Mouse (Mus musculus) embryonic fibroblast, embryonic 13.5 days (primary cell): ENCODE data around the gene Clca3a2. TPM values are rescaled to one million over a fixed set of nuclear protein-coding genes. Genes with fewer than 3 reads are reported as not detected.
"Not testable (repeated sequence)": the region's sequence is repeated elsewhere in the genome, so short reads cannot be mapped to it uniquely, and the experiment has no call there.

Source experiments
- H3K27ac ChIP-seq: 2 replicates; pipeline ENCODE4 v1.5.1; 2012; ENCODE audit warnings: low read length, control low read depth, inconsistent platforms; ENCODE audit not compliant: insufficient read depth
- H3K4me1 ChIP-seq: 2 replicates; pipeline ENCODE4 v1.6.1; 2011; ENCODE audit warnings: low read length; ENCODE audit not compliant: control insufficient read depth, insufficient read depth
- H3K4me3 ChIP-seq: 2 replicates; pipeline ENCODE4 v1.5.1; 2011; ENCODE audit warnings: mild to moderate bottlenecking, control low read depth, low read length; ENCODE audit not compliant: insufficient read depth
- CTCF ChIP-seq: IDR thresholded peaks from 2 replicates; pipeline ENCODE4 v1.5.1; 2011; ENCODE audit warnings: mild to moderate bottlenecking, control low read depth, low read length, moderate library complexity, borderline replicate concordance; ENCODE audit not compliant: insufficient read depth
- POLR2A ChIP-seq: IDR thresholded peaks from 2 replicates; pipeline ENCODE4 v1.6.1; 2011; ENCODE audit warnings: low read depth, mild to moderate bottlenecking, control low read depth, low read length, moderate library complexity
- polyA plus RNA-seq: library from polyadenylated mRNA; stranded (reverse); fragments of >200 nt; gene quantifications from 2 replicates; pipeline ENCODE4 v1.2.4, GENCODE M21; 2011; ENCODE audit warnings: low read depth; ENCODE audit not compliant: missing spikeins, insufficient read length

The Clca3a2 gene
- 0.42 TPM in 1 of 2 replicates, not detected in the other for polyA plus RNA-seq

- not testable (repeated sequence) for H3K4me3 ChIP-seq, H3K27ac ChIP-seq, H3K4me1 ChIP-seq
Measured at GRCm38 (mm10) chr3:144819219-144819618, at the start of gene Clca3a2. Gene Clca3a2 (minus strand): TSS chr3:144819494.

DNA sequence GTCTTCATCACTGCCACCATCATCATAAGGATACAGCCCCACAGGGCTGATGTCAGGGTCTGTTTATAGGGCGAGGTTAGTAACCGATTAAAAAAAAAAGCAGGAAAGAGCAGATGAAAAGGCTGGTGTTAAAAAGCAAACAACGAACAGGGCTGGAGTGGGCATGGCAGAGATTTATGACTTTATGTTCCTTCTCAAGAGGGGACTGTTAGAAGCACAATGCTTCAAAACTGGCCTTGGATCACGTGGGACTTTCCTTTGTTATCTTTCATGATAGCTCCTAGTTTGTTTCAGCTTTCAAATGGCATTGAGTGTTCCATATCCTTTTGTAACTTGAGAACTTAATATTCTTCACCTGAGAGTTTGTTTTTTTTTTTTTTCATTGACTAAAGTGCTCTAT is 30.3 kb upstream of the Clca3a2 start:
- no peak overlapping the region for H3K27ac ChIP-seq
- TF ChIP-seq POLR2A: no peak
- no peak for TF ChIP-seq CTCF

DNA sequence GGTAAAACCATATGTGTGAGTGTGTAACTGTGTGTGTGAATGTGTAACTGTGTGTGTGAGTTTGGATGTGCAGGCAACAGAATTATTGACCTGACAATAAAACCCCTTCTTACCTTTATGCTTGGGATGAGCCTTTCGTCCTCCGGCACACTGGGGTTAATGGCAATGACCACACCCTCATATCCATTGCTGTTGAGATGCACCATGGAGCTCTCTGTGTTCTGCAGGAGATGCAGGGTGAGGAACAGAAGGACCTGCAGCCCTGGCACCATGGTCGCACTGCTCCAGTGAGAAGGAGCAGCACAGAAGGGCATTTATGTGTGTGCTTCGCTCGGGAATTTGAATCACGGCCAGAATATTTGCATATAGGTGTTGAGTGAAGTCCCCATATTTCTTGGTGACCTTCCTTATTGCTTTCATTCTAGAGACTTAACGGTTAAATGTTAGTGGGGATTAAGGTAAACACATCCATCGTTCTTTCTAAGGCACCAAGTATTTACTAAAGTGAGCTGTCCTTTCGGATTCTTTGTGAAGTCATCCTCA is 29.8 kb upstream of the Clca3a2 start, which contains the start of gene Clca3b:
Gene Clca3b (minus strand): TSS at position 344 of the 543 bp plus-strand sequence.
- H3K4me1 ChIP-seq, H3K4me3 ChIP-seq, H3K27ac ChIP-seq: not testable (repeated sequence)

More for the DNA sequence above, 30.3 kb upstream of the Clca3a2 start:
- H3K4me3 ChIP-seq: no peak overlapping the region
- no peaks in the 10 kb centered on the region for H3K4me1 ChIP-seq

- H3K4me1 ChIP-seq: no peaks in the 10 kb centered on the region
- no peak for TF ChIP-seq POLR2A
- no peak for TF ChIP-seq CTCF
- no peak overlapping the region for H3K4me3 ChIP-seq
- no peak overlapping the region for H3K27ac ChIP-seq
Measured at GRCm38 (mm10) chr3:144827257-144827656, 8.0 kb upstream of the Clca3a2 start.

DNA sequence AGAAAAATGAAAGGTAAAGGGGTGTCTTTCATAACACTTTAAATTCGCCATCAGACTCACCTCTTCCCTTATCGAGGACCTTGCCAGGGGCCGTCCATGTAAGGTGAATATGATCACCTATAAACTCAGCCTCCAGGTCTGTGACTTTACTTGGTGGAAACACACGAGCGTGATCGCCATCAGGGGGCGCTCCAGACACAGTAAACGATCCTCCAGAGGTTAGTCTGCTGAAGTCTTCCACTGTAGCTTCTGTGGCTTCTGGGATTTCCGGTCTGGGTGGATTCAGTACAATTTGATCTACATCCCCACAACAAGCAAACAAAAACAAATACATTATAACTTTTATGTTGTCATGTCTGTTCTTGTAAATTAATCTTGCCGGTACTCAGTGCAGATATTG is 5.9 kb upstream of the Clca3a2 start:
- no peak overlapping the region for H3K4me3 ChIP-seq
- no peaks in the 10 kb centered on the region for H3K4me1 ChIP-seq
- no peak for TF ChIP-seq POLR2A
- TF ChIP-seq CTCF: peak; percentile 61; the same call in 1 of the 2 replicates
- no peak overlapping the region for H3K27ac ChIP-seq

- TF ChIP-seq CTCF (no peak), POLR2A (no peak)
Measured at GRCm38 (mm10) chr3:144823331-144823730, 4.0 kb upstream of the Clca3a2 start.

GRCm38 (mm10) chr3:144820632-144821031 is 1.3 kb upstream of the Clca3a2 start:
- TF ChIP-seq CTCF (no peak), POLR2A (no peak)
- Histone ChIP-seq H3K27ac (no peak overlapping the region), H3K4me3 (no peak overlapping the region), H3K4me1 (no peaks in the 10 kb centered on the region)

More at GRCm38 (mm10) chr3:144823331-144823730, 4.0 kb upstream of the Clca3a2 start:
- H3K27ac ChIP-seq: no peak overlapping the region
- H3K4me3 ChIP-seq: no peak overlapping the region
- no peaks in the 10 kb centered on the region for H3K4me1 ChIP-seq

- H3K4me1 ChIP-seq, H3K27ac ChIP-seq, H3K4me3 ChIP-seq: not testable (repeated sequence)
Measured at GRCm38 (mm10) chr3:144813336-144813735, 6.0 kb downstream of the Clca3a2 start.

DNA sequence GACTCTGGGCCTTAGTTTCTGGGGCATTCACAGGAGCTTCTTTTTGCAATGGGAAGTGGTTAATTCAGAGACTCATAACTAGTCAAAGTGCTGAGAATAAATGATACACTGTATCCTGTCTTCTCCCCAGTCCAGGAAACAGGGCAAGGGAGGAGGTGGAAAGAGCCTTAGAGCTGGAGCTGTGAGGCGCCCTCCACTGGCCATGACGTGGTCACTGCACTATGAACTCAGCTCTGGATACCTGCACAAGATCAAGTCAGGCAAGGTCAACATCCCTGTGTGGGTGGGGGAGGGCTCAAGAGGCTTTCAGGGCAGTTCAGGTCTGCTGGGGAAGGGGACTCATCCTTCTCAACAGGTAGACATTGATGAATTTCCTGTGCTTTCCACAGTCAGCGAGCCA is 7.5 kb downstream of the Clca3a2 start:
- Histone ChIP-seq H3K4me1 (no peaks in the 10 kb centered on the region), H3K27ac (no peak overlapping the region), H3K4me3 (no peak overlapping the region)
- TF ChIP-seq POLR2A (no peak), CTCF (0 out of 2 replicates have a peak, but pooled peaks have one; percentile 2)

DNA sequence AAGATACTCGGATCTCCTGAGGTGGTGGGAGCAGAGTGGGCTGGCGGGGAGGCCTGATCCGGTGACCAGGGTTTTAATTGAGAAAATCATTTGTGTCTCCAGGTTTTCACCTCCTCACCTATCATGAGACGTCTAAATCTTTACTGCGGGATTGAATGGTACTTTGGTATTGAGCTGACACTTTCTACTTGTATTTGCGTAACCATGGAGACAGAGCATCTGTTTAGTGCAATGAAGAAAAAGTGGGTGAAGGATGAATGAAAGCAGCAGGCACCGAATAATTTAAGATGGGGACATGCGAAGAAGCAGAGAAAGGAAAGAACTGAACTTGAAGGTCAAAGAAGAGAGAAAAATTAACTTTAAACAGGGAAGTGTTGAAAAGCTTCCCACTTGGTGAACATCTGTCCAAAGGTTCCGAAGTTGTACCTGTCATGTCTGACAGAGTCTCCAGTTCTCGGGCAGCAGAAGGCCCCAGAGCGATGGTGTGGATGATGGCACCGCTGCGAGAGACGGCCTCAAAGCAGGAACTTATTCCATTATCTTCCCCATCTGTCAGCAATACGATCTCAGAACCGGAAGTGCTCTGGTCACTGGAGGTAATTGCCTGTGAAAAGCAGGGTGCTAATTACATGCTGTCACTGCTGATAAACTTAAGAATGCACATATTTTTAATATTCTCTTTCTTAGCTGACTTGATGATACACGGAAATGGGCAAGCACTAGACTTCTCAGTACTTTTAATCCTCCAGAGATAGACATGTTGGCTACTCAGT is 11.0 kb downstream of the Clca3a2 start:
- H3K27ac ChIP-seq, H3K4me3 ChIP-seq, H3K4me1 ChIP-seq: not testable (repeated sequence)

- H3K4me1 ChIP-seq, H3K4me3 ChIP-seq, H3K27ac ChIP-seq: not testable (repeated sequence)
Measured at GRCm38 (mm10) chr3:144806626-144807025, 12.7 kb downstream of the Clca3a2 start.
